Mouse (Mus musculus) E14TG2a.4 (cell line): ENCODE measurements around the gene Ccl17.

Experiments
- CTCF ChIP-seq: conservative IDR thresholded peaks from 2 replicates; pipeline ENCODE4 v1.5.1; 2014; ENCODE audit warnings: low read length
- NANOG ChIP-seq: IDR thresholded peaks from 2 replicates; pipeline ENCODE4 v1.6.1; 2014; ENCODE audit warnings: borderline replicate concordance, low read length, mixed read lengths
- POU5F1 ChIP-seq: IDR thresholded peaks from 2 replicates; pipeline ENCODE4 v1.6.1; 2014; ENCODE audit warnings: low read length, borderline replicate concordance

- TF ChIP-seq POU5F1 = no peak
- no peak for TF ChIP-seq CTCF
- no peak for TF ChIP-seq NANOG
Measured at GRCm38 (mm10) chr8:94776346-94776745, 33.9 kb upstream of the Ccl17 start.
